Mouse (Mus musculus) liver, adult 2 months (tissue): ENCODE data around the gene Vamp8. TPM values are rescaled to one million over a fixed set of nuclear protein-coding genes. Genes with fewer than 3 reads are reported as not detected.

ENCODE experiments used
- DNase-seq: peaks from one replicate; pipeline ENCODE4 v3.0.0-alpha.2; 2011; ENCODE audit warnings: low read depth, low spot score; ENCODE audit errors: extremely low read depth
- H3K27ac ChIP-seq: fragments of 200-500 bp; replicated peaks from 2 replicates; pipeline ENCODE4 v1.5.1; 2012; ENCODE audit warnings: low read depth, mild to moderate bottlenecking, control low read depth, inconsistent platforms, low read length; ENCODE audit not compliant: insufficient read depth
- H3K27me3 ChIP-seq: fragments of 200-500 bp; 2 replicates; pipeline ENCODE4 v1.6.1; 2012; ENCODE audit warnings: mild to moderate bottlenecking, moderate library complexity, low read length, inconsistent platforms; ENCODE audit not compliant: control insufficient read depth, insufficient read depth
- H3K36me3 ChIP-seq: fragments of 200-500 bp; 2 replicates; pipeline ENCODE4 v1.6.1; 2012; ENCODE audit warnings: low read length, inconsistent platforms; ENCODE audit not compliant: control insufficient read depth, insufficient read depth
- H3K4me1 ChIP-seq: fragments of 200-500 bp; 2 replicates; pipeline ENCODE4 v1.6.1; 2011; ENCODE audit warnings: low read length; ENCODE audit not compliant: control insufficient read depth, insufficient read depth
- H3K4me3 ChIP-seq: fragments of 200-500 bp; 2 replicates; pipeline ENCODE4 v1.5.1; 2011; ENCODE audit warnings: low read depth, mild to moderate bottlenecking, control low read depth, low read length, moderate library complexity; ENCODE audit not compliant: insufficient read depth
- H3K79me2 ChIP-seq: fragments of 200-500 bp; 2 replicates; pipeline ENCODE4 v1.6.1; 2012; ENCODE audit warnings: inconsistent platforms, mild to moderate bottlenecking, low read length, moderate library complexity; ENCODE audit not compliant: control insufficient read depth, insufficient read depth
- H3K9ac ChIP-seq: fragments of 200-500 bp; 2 replicates; pipeline ENCODE4 v1.6.1; 2012; ENCODE audit warnings: low read depth, mild to moderate bottlenecking, control low read depth, inconsistent platforms, low read length
- CTCF ChIP-seq: fragments of 200-500 bp; IDR thresholded peaks from 2 replicates; pipeline ENCODE4 v1.5.1; 2011; ENCODE audit warnings: low read depth, low read length, control low read depth
- POLR2A ChIP-seq: fragments of 200-500 bp; IDR thresholded peaks from 2 replicates; pipeline ENCODE4 v1.6.1; 2011; ENCODE audit warnings: low read length, control low read depth; ENCODE audit not compliant: insufficient read depth; ENCODE audit errors: extremely low read depth
- WGBS: fragments of 180-500 bp; shearing (Covaris S2); methylation state at CpG from one replicate; pipeline ENCODE4 v1.1.7; 2018; 5-methylcytosine and 5-hydroxymethylcytosine counted together
- polyA plus RNA-seq: library from polyadenylated mRNA; depleted of rRNA; stranded (reverse); fragments of >200 nt; gene quantifications from 2 replicates; pipeline ENCODE4 v1.2.3, GENCODE M21; 2012
- total RNA-seq: library from RNA; depleted of rRNA; stranded (reverse); fragments of >200 nt; gene quantifications from 2 replicates; pipeline ENCODE4 v1.2.3, GENCODE M21; 2014

Gene Vamp8
- total and polyA plus RNA-seq, 2 experiments: 219 to 238 TPM

DNA sequence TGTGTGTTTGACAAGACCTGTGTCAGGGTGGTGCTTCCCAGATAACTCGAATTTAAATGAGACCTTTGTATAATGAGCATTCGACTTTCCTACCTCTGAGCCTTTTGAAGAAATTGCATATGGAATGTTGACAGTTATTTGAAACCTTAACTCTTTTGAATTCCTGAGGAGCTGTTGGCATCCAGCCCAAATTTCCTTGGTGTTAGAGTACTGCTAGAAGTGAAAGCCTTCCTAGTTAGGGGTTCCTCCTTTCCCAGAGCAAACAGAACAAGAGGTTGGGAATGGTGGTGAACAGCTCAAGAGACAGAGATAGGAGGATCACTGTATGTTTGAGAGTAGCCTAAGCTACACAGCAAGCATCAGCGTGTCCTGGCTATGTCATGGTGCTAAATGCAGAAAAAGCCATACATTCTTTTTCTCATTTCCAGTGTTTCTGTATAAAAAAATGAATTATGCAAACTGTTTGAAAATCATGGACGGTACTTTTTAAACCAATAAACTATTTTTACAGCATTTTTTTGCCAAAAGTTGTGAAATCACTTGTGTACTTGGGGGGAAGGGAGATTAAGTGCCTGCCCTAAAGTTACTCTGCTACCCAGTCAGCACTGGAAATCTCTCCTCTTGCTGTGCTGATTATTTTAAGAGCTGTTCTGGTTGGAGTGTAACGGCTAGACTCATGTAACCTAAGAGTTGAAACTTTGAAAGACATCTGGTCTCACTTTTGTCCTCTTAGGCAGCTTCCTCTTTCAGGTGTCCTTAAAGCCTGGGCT lies 37.7 kb downstream of the Vamp8 start:
- Histone ChIP-seq H3K79me2 (peaks cover 4% of the 10 kb centered on the region; the same call in 1 of the 2 replicates), H3K4me1 (peaks cover 36% of the 10 kb centered on the region), H3K27ac (peak overlapping the region; percentile 100), H3K27me3 (no peaks in the 10 kb centered on the region), H3K4me3 (no peak overlapping the region), H3K9ac (peak overlapping the region; percentile 68), H3K36me3 (peaks cover 14% of the 10 kb centered on the region)
- TF ChIP-seq CTCF: no peak
- no peak for TF ChIP-seq POLR2A
- 14% methylated on average over 5 of the region's 5 CpGs for WGBS
- DNase-seq: peak; percentile 94

GRCm38 (mm10) chr6:72350214-72350613 lies 40.3 kb downstream of the Vamp8 start:
- whole genome bisulfite sequencing: 38% methylated on average over 2 of the region's 2 CpGs
- no peak overlapping the region; the same call in 1 of the 2 replicates for H3K27ac ChIP-seq

DNA sequence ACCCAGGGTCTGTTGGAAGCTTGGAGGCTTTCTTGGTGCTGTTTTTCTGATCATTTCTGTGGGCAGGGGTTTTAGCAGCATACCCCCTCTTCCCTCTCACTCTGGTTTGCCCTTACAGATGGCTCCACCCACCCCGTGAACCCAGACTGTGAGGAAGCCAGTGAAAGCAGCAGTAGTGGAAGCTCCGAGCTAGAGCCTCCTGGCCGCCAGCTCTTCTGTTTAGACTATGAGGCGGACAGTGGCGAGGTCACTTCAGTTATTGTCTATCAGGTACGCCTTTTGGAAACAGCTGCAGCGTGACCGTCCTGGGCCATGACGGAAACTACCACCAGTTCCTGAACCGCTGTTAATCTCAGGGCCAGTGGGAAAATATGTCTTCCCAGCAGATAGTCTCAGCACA lies 42.1 kb downstream of the Vamp8 start:
- Histone ChIP-seq H3K27me3 (no peaks in the 10 kb centered on the region), H3K79me2 (peaks cover 17% of the 10 kb centered on the region; the same call in 1 of the 2 replicates), H3K4me3 (peak overlapping the region; percentile 94; the same call in 1 of the 2 replicates), H3K4me1 (peaks cover 27% of the 10 kb centered on the region), H3K27ac (peak overlapping the region; percentile 98), H3K36me3 (peaks cover 8% of the 10 kb centered on the region), H3K9ac (peak overlapping the region; percentile 73)
- 13% methylated on average over 10 of the region's 10 CpGs for WGBS
- no peak for TF ChIP-seq CTCF
- peak; percentile 71; the same call in 1 of the 2 replicates for TF ChIP-seq POLR2A
- DNase-seq: peak; percentile 77

More at GRCm38 (mm10) chr6:72350214-72350613, 40.3 kb downstream of the Vamp8 start:
- Histone ChIP-seq H3K79me2 (peaks cover 7% of the 10 kb centered on the region; the same call in 1 of the 2 replicates), H3K27me3 (no peaks in the 10 kb centered on the region), H3K4me3 (no peak overlapping the region), H3K9ac (no peak overlapping the region), H3K4me1 (peaks cover 33% of the 10 kb centered on the region), H3K36me3 (peaks cover 8% of the 10 kb centered on the region)
- DNase-seq: no peak
- TF ChIP-seq CTCF (no peak), POLR2A (no peak)

GRCm38 (mm10) chr6:72347166-72347941 lies 43.1 kb downstream of the Vamp8 start, which contains the start of gene 0610030E20Rik:
0610030E20Rik (plus strand) TSS chr6:72347317.
- Histone ChIP-seq H3K27ac (peak within 1 kb of the TSS; percentile 98), H3K27me3 (no peaks in the 10 kb centered on the region), H3K36me3 (peaks cover 8% of the 10 kb centered on the region), H3K9ac (peak within 1 kb of the TSS; percentile 98), H3K4me1 (peaks cover 22% of the 10 kb centered on the region), H3K79me2 (peaks cover 18% of the 10 kb centered on the region; the same call in 1 of the 2 replicates), H3K4me3 (peak within 1 kb of the TSS; percentile 94)
- TF ChIP-seq POLR2A (peak; percentile 62; the same call in 1 of the 2 replicates), CTCF (no peak)
- WGBS: under 1% methylated on average over 72 of the region's 72 CpGs
- DNase-seq: peak; percentile 73

- Histone ChIP-seq H3K9ac (no peak overlapping the region), H3K27me3 (no peaks in the 10 kb centered on the region), H3K36me3 (peaks cover 8% of the 10 kb centered on the region), H3K4me1 (peaks cover 20% of the 10 kb centered on the region), H3K4me3 (peak overlapping the region; percentile 19; the same call in 1 of the 2 replicates), H3K79me2 (peaks cover 23% of the 10 kb centered on the region; the same call in 1 of the 2 replicates), H3K27ac (no peak overlapping the region)
- DNase-seq: no peak
- TF ChIP-seq POLR2A (no peak), CTCF (no peak)
- WGBS: 34% methylated on average over 4 of the region's 4 CpGs
These were observed 44.2 kb downstream of the Vamp8 start for GRCm38 (mm10) chr6:72346261-72346660.
